In the genomic region with DNA sequence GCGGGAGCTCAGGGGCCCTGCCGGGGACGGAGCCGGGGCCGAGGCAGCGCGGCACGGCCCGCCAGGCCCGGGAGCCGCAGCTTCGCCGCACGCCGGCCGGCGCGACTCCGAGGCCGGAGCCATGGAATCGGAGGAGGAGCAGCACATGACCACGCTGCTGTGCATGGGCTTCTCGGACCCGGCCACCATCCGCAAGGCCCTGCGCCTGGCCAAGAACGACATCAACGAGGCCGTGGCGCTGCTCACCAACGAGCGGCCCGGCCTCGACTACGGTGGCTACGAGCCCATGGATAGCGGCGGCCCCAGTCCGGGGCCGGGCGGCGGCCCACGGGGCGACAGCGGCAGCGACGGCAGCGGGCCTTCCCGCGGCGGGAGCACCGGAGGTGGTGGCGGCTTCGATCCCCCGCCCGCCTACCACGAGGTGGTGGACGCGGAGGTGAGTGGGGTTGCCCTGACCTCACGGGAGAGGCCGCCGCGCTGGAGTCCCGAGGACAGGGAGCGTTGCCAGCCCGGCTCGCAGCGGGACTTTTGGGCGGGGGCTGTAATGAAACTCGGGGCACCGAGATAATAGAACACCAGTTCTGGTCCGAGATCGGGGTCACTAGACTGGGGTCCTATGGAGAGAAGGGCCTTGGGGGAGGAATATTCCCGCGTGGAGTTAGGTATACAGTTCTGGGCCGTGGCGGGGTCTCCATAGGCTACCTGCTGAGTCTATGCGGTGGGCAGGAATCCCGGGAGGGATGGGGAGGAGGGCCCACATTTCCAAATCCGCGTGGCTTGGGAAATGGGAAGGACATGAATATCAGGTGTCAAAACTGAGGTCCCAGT, we compare ENCODE assay signal across 8 mouse cellular contexts. TPM values are rescaled to one million over a fixed set of nuclear protein-coding genes. Genes with fewer than 3 reads are reported as not detected.
A peak's percentile ranks its signal among the peaks of the same experiment; 100 is the strongest.
DNase-seq lines count a peak whose midpoint lies in the region; ATAC-seq and TF ChIP-seq lines count a peak whose summit lies in the region.

No protein-coding gene starts in this region.

- peak overlapping the region; percentile 71 for H3K27ac ChIP-seq in bone marrow macrophage, adult 2 months (ENCODE audit: insufficient read depth, low read depth, low read length)
- peak overlapping the region; percentile 99 for H3K27ac ChIP-seq in forebrain, embryonic 10.5 days
- peak overlapping the region; percentile 97 for H3K27ac ChIP-seq in heart, embryonic 12.5 days (ENCODE audit: poor library complexity, severe bottlenecking)
- H3K27ac ChIP-seq in kidney, embryonic 16.5 days (ENCODE audit: low read length), result peak overlapping the region; percentile 93
- peak overlapping the region; percentile 95 for H3K27ac ChIP-seq in liver, embryonic 16.5 days (ENCODE audit: low read length)
- peak overlapping the region; percentile 94 for H3K27ac ChIP-seq in neural tube, embryonic 12.5 days

- no peak for TF ChIP-seq CTCF in bone marrow macrophage, adult 2 months (IDR thresholded peaks at IDR 0.05; ENCODE audit: low read depth, low read length)

- peak overlapping the region; percentile 99 for H3K9ac ChIP-seq in heart, embryonic 12.5 days
- peak overlapping the region; percentile 98 for H3K9ac ChIP-seq in kidney, embryonic 16.5 days (replicated peaks; ENCODE audit: low read length)
- peak overlapping the region; percentile 97 for H3K9ac ChIP-seq in liver, embryonic 16.5 days (ENCODE audit: low read depth, low read length)
- H3K9ac ChIP-seq in neural tube, embryonic 12.5 days, result peak overlapping the region; percentile 97

- TF ChIP-seq POLR2A in bone marrow macrophage, adult 2 months (IDR thresholded peaks at IDR 0.05; ENCODE audit: borderline replicate concordance, low read depth, low read length), result no peak

- H3K27me3 ChIP-seq in forebrain, embryonic 10.5 days (ENCODE audit: poor library complexity, severe bottlenecking), result no peaks in the 10 kb centered on the region
- H3K27me3 ChIP-seq in heart, embryonic 12.5 days (replicated peaks), result no peaks in the 10 kb centered on the region
- H3K27me3 ChIP-seq in kidney, embryonic 16.5 days (ENCODE audit: insufficient read depth, low read length), result no peaks in the 10 kb centered on the region
- H3K27me3 ChIP-seq in liver, embryonic 16.5 days (ENCODE audit: control insufficient read depth, insufficient read depth, low read depth, low read length), result no peaks in the 10 kb centered on the region
- no peaks in the 10 kb centered on the region for H3K27me3 ChIP-seq in neural tube, embryonic 12.5 days (replicated peaks)

- H3K36me3 ChIP-seq in forebrain, embryonic 10.5 days (replicated peaks), result peaks cover 12% of the 10 kb centered on the region
- H3K36me3 ChIP-seq in heart, embryonic 12.5 days, result no peaks in the 10 kb centered on the region
- H3K36me3 ChIP-seq in kidney, embryonic 16.5 days (ENCODE audit: insufficient read depth, low read length), result 0 out of 2 replicates have a peak, but pooled peaks cover 3% of the 10 kb centered on the region
- no peaks in the 10 kb centered on the region for H3K36me3 ChIP-seq in liver, embryonic 16.5 days (ENCODE audit: control insufficient read depth, insufficient read depth)
- H3K36me3 ChIP-seq in neural tube, embryonic 12.5 days, result no peaks in the 10 kb centered on the region

- peaks cover 15% of the 10 kb centered on the region for H3K4me1 ChIP-seq in bone marrow macrophage, adult 2 months (ENCODE audit: control insufficient read depth, insufficient read depth, low read length)
- peaks cover 51% of the 10 kb centered on the region for H3K4me1 ChIP-seq in forebrain, embryonic 10.5 days
- H3K4me1 ChIP-seq in heart, embryonic 12.5 days (replicated peaks), result peaks cover 40% of the 10 kb centered on the region
- peaks cover 41% of the 10 kb centered on the region for H3K4me1 ChIP-seq in kidney, embryonic 16.5 days (ENCODE audit: insufficient read depth, low read length)
- H3K4me1 ChIP-seq in liver, embryonic 16.5 days (ENCODE audit: control insufficient read depth, low read depth, low read length), result peaks cover 49% of the 10 kb centered on the region
- H3K4me1 ChIP-seq in neural tube, embryonic 12.5 days, result peaks cover 25% of the 10 kb centered on the region

- peak overlapping the region; percentile 100 for H3K4me3 ChIP-seq in bone marrow macrophage, adult 2 months (ENCODE audit: insufficient read depth, low read length)
- peak overlapping the region; percentile 96 for H3K4me3 ChIP-seq in forebrain, embryonic 10.5 days
- peak overlapping the region; percentile 96 for H3K4me3 ChIP-seq in heart, embryonic 12.5 days
- H3K4me3 ChIP-seq in kidney, embryonic 16.5 days (ENCODE audit: low read length), result peak overlapping the region; percentile 96
- peak overlapping the region; percentile 97 for H3K4me3 ChIP-seq in liver, embryonic 16.5 days (ENCODE audit: low read depth, low read length)
- peak overlapping the region; percentile 96 for H3K4me3 ChIP-seq in neural tube, embryonic 12.5 days

- peak overlapping the region; percentile 86 for H3K4me2 ChIP-seq in heart, embryonic 12.5 days
- peak overlapping the region; percentile 69 for H3K4me2 ChIP-seq in kidney, embryonic 16.5 days (replicated peaks; ENCODE audit: low read depth, low read length)
- peak overlapping the region; percentile 83 for H3K4me2 ChIP-seq in liver, embryonic 16.5 days (ENCODE audit: low read depth, low read length)
- H3K4me2 ChIP-seq in neural tube, embryonic 12.5 days (replicated peaks), result peak overlapping the region; percentile 89

- no peaks in the 10 kb centered on the region for H3K9me3 ChIP-seq in forebrain, embryonic 10.5 days
- no peaks in the 10 kb centered on the region for H3K9me3 ChIP-seq in heart, embryonic 12.5 days (replicated peaks)
- H3K9me3 ChIP-seq in kidney, embryonic 16.5 days (ENCODE audit: low read length), result no peaks in the 10 kb centered on the region
- H3K9me3 ChIP-seq in liver, embryonic 16.5 days (replicated peaks; ENCODE audit: control insufficient read depth, low read length), result no peaks in the 10 kb centered on the region
- no peaks in the 10 kb centered on the region for H3K9me3 ChIP-seq in neural tube, embryonic 12.5 days

- WGBS in forebrain, embryonic 10.5 days, result under 1% methylated on average over 81 of the region's 81 CpGs
- 2% methylated on average over 81 of the region's 81 CpGs for WGBS in heart, embryonic 12.5 days
- WGBS in kidney, embryonic 16.5 days, result under 1% methylated on average over 81 of the region's 81 CpGs
- whole genome bisulfite sequencing in liver, embryonic 16.5 days (ENCODE audit: insufficient replicate concordance), result under 1% methylated on average over 81 of the region's 81 CpGs
- WGBS in neural tube, embryonic 12.5 days, result under 1% methylated on average over 80 of the region's 81 CpGs

- ATAC-seq in CD4-positive, CD25-positive, alpha-beta regulatory T cell, adult 4 months, result peak; percentile 37
- peak; percentile 73 for ATAC-seq in heart, embryonic 12.5 days (ENCODE audit: insufficient number of reproducible peaks, low FRiP score)
- peak; percentile 72 for ATAC-seq in kidney, embryonic 16.5 days (ENCODE audit: low FRiP score, low TSS enrichment)
- ATAC-seq in liver, embryonic 16.5 days (ENCODE audit: low read depth), result peak; percentile 49
- peak; percentile 72 for ATAC-seq in neural tube, embryonic 12.5 days (ENCODE audit: low FRiP score, low read depth)

- DNase-seq in forebrain, embryonic 10.5 days (ENCODE audit: extremely low spot score, low spot score), result peak; percentile 64
- DNase-seq in thymus, adult 18-20 months, result peak; percentile 40 to 43

RNA-seq across cellular contexts. Expression of a gene that starts 0.6 kb away (rescaled TPM):
- polyA plus RNA-seq in CD4-positive, CD25-positive, alpha-beta regulatory T cell, adult 4 months (2017; shearing (Covaris generic)), result 10 to 100 TPM in 1 of 2 experiments, 1 to 10 TPM in 1; 9.9 to 12.9 TPM
- 12.9 and 15.8 TPM in 2 replicates for polyA plus RNA-seq in bone marrow macrophage, adult 2 months (2012; ENCODE audit: insufficient read depth, insufficient read length, missing spikeins)
- polyA plus RNA-seq in forebrain, embryonic 10.5 days (2016; fragmentation: Nextera tagmentation; extraction: Ambion mirVana), result 7.6 and 8.6 TPM in 2 replicates
- polyA plus RNA-seq in heart, embryonic 12.5 days (2016; fragmentation: Nextera tagmentation; extraction: Ambion mirVana), result 10.4 and 10.6 TPM in 2 replicates
- 6.3 and 6.4 TPM in 2 replicates for polyA plus RNA-seq in kidney, embryonic 16.5 days (2015; fragmentation: Nextera tagmentation; extraction: Ambion mirVana)
- polyA plus RNA-seq in liver, embryonic 16.5 days (2015; fragmentation: Nextera tagmentation; extraction: Ambion mirVana), result 3.5 and 3.8 TPM in 2 replicates
- 10.2 and 11.9 TPM in 2 replicates for polyA plus RNA-seq in neural tube, embryonic 12.5 days (2016; fragmentation: Nextera tagmentation; extraction: Ambion mirVana)

Comparison
In these comparisons a context has a peak if more than half of its experiments do, and no peak if none do; other contexts are left out.
1. Peak in every context shown above with its lines: DNase-seq, ATAC-seq, H3K4me3 ChIP-seq and H3K27ac ChIP-seq.